Mouse (Mus musculus): ENCODE measurements around the gene Mad2l2.

DNA sequence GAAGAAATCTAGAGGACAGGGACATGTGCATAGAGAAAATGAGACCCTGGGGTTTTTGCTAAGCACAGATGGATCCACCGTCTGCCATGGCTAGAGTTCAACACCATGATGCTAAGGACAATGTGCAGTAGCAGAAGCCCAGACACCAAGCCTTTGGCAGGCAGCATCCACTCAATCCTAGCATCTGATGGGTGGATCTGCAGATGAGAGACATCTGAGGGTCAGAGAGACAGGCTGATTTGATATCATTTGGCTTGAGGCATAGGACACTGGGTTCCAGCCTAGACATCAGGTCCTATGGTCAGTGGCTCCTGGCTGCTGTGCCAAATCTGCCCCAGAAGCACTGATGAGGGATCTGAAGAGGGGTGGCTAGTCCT, 49.6 kb upstream of the Mad2l2 start:
- TF ChIP-seq CTCF (IDR thresholded peaks at IDR 0.05; ENCODE audit: control insufficient read depth, insufficient read depth, insufficient read length) (no peak), MYOG (IDR thresholded peaks at IDR 0.05; ENCODE audit: control insufficient read depth, extremely low read depth, insufficient read length) (no peak), MYOD1 (IDR thresholded peaks at IDR 0.05; ENCODE audit: control insufficient read depth, insufficient read length, low read depth) (no peak)
